Mouse (Mus musculus) kidney, adult 2 months (tissue): ENCODE data around the gene Thegl. TPM values are rescaled to one million over a fixed set of nuclear protein-coding genes. Genes with fewer than 3 reads are reported as not detected.
"Not testable (repeated sequence)": the region's sequence is repeated elsewhere in the genome, so short reads cannot be mapped to it uniquely, and the experiment has no call there.

Experiments
- DNase-seq: peaks from one replicate; pipeline ENCODE4 v3.0.0; 2021
- H3K27ac ChIP-seq: fragments of 200-500 bp; 2 replicates; pipeline ENCODE4 v1.5.1; 2012; ENCODE audit warnings: low read depth, low read length, control low read depth, inconsistent platforms; ENCODE audit not compliant: insufficient read depth
- H3K27me3 ChIP-seq: fragments of 200-500 bp; replicated peaks from 2 replicates; pipeline ENCODE4 v1.6.1; 2012; ENCODE audit warnings: mild to moderate bottlenecking, moderate library complexity, low read length, inconsistent platforms; ENCODE audit not compliant: control insufficient read depth, insufficient read depth
- H3K36me3 ChIP-seq: fragments of 200-500 bp; 2 replicates; pipeline ENCODE4 v1.6.1; 2012; ENCODE audit warnings: mild to moderate bottlenecking, moderate library complexity, low read length, inconsistent platforms; ENCODE audit not compliant: control insufficient read depth, insufficient read depth
- H3K4me1 ChIP-seq: fragments of 200-500 bp; 2 replicates; pipeline ENCODE4 v1.6.1; 2011; ENCODE audit warnings: low read length; ENCODE audit not compliant: control insufficient read depth, insufficient read depth
- H3K4me3 ChIP-seq: fragments of 200-500 bp; 2 replicates; pipeline ENCODE4 v1.5.1; 2011; ENCODE audit warnings: mild to moderate bottlenecking, low read depth, low read length, control low read depth; ENCODE audit not compliant: insufficient read depth
- CTCF ChIP-seq: fragments of 200-500 bp; conservative IDR thresholded peaks from 2 replicates; pipeline ENCODE4 v1.5.1; 2011; ENCODE audit warnings: low read depth, mild to moderate bottlenecking, control low read depth, low read length, moderate library complexity, mixed read lengths; ENCODE audit not compliant: insufficient read depth, insufficient read length
- POLR2A ChIP-seq: fragments of 200-500 bp; IDR thresholded peaks from one replicate; pipeline ENCODE4 v1.6.1; 2011; ENCODE audit warnings: low read depth, low read length, control low read depth
- WGBS: fragments of 180-500 bp; shearing (Covaris S2); methylation state at CpG from one replicate; pipeline ENCODE4 v1.1.7; 2018; 5-methylcytosine and 5-hydroxymethylcytosine counted together
- polyA plus RNA-seq: library from polyadenylated mRNA; depleted of rRNA; stranded (reverse); fragments of >200 nt; gene quantifications from 2 replicates; pipeline ENCODE4 v1.2.3, GENCODE M21; 2012; rRNA removed

Thegl gene
- not detected in 2 replicates for polyA plus RNA-seq

GRCm38 (mm10) chr5:77015544-77016482 is at the start of gene Thegl:
Gene Thegl, plus strand, starts transcription at chr5:77016023.
- Histone ChIP-seq H3K36me3 (no peaks in the 10 kb centered on the region), H3K27ac (no peak within 1 kb of the TSS), H3K27me3 (no peaks in the 10 kb centered on the region), H3K4me1 (no peaks in the 10 kb centered on the region), H3K4me3 (peak within 1 kb of the TSS; percentile 55)
- peak; percentile 89 for DNase-seq
- WGBS = 24% methylated on average over 57 of the region's 57 CpGs
- TF ChIP-seq CTCF = no peak
- no peak for TF ChIP-seq POLR2A

- H3K36me3 ChIP-seq = peaks cover 14% of the 10 kb centered on the region
- no peaks in the 10 kb centered on the region for H3K27me3 ChIP-seq
- peaks cover 14% of the 10 kb centered on the region for H3K4me1 ChIP-seq
- no peak for TF ChIP-seq POLR2A
- no peak for TF ChIP-seq CTCF
- no peak overlapping the region for H3K27ac ChIP-seq
- WGBS = 31% methylated on average over 5 of the region's 5 CpGs
- peak; percentile 55 for DNase-seq
- H3K4me3 ChIP-seq = no peak overlapping the region
These were observed 46.6 kb upstream of the Thegl start for GRCm38 (mm10) chr5:76969250-76969649.

- Histone ChIP-seq H3K4me1 (peaks cover 18% of the 10 kb centered on the region), H3K36me3 (peaks cover 12% of the 10 kb centered on the region)
- H3K27me3 ChIP-seq, H3K27ac ChIP-seq, H3K4me3 ChIP-seq, DNase-seq: not testable (repeated sequence)
- WGBS = 77% methylated on average over 1 of the region's 1 CpGs
These were observed 44.7 kb upstream of the Thegl start for GRCm38 (mm10) chr5:76971115-76971514.

- no peaks in the 10 kb centered on the region for H3K27me3 ChIP-seq
- H3K4me1 ChIP-seq = peaks cover 18% of the 10 kb centered on the region
- H3K36me3 ChIP-seq = peaks cover 5% of the 10 kb centered on the region; the same call in 1 of the 2 replicates
- TF ChIP-seq POLR2A = no peak
- TF ChIP-seq CTCF = no peak
- no peak for DNase-seq
- H3K27ac ChIP-seq = no peak overlapping the region
- WGBS = 54% methylated on average over 3 of the region's 3 CpGs
- peak overlapping the region; percentile 97 for H3K4me3 ChIP-seq
These were observed 42.3 kb upstream of the Thegl start for GRCm38 (mm10) chr5:76973488-76973887.

GRCm38 (mm10) chr5:76974207-76974553 is 41.6 kb upstream of the Thegl start:
- DNase-seq = no peak
- TF ChIP-seq POLR2A (no peak), CTCF (no peak)
- Histone ChIP-seq H3K36me3 (peaks cover 4% of the 10 kb centered on the region; the same call in 1 of the 2 replicates), H3K27me3 (no peaks in the 10 kb centered on the region), H3K27ac (0 out of 2 replicates have a peak overlapping the region, but pooled peaks have one; percentile 8), H3K4me3 (peak overlapping the region; percentile 97), H3K4me1 (peaks cover 11% of the 10 kb centered on the region; the same call in 1 of the 2 replicates)
- WGBS = 1% methylated on average over 17 of the region's 17 CpGs

GRCm38 (mm10) chr5:76974554-76975285 is 41.1 kb upstream of the Thegl start, which contains the start of gene Srp72:
Gene Srp72, plus strand, starts transcription at chr5:76974683.
- H3K27ac ChIP-seq = peak within 1 kb of the TSS; percentile 94

More at GRCm38 (mm10) chr5:76974554-76975285, 41.1 kb upstream of the Thegl start, which contains the start of gene Srp72:
- Histone ChIP-seq H3K4me3 (peak within 1 kb of the TSS; percentile 97), H3K36me3 (peaks cover 5% of the 10 kb centered on the region; the same call in 1 of the 2 replicates), H3K4me1 (peaks cover 8% of the 10 kb centered on the region; the same call in 1 of the 2 replicates), H3K27me3 (no peaks in the 10 kb centered on the region)
- under 1% methylated on average over 60 of the region's 60 CpGs for WGBS
- DNase-seq = peak; percentile 85
- TF ChIP-seq CTCF (no peak), POLR2A (no peak)
